18 mouse cellular contexts compared by ENCODE assay signal in the genomic region with DNA sequence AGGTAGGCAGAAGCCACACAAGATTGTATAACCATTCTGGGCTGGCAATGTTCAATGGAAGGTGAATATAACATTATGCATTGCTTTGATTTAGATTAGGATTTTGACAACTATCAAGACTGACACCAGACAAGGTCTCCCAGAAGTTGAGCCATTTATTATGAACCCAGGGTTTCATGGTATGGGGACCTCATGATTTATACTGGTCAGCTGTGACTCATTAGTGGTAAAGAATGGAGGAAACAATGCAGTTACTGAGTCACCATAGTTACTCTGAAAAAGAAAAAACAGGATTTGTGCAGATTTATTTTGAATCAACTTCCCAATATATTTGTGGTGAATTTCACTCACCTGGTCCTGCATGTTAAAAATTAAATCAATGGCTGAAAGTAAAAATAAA. TPM values are rescaled to one million over a fixed set of nuclear protein-coding genes. Genes with fewer than 3 reads are reported as not detected.
DNase-seq lines count a peak whose midpoint lies in the region; ATAC-seq lines count a peak whose summit lies in the region.
"Had no signal": no experiment of that assay in that cellular context is flagged by ENCODE, and none has a peak within 500 bp of the region (broad histone marks: within the 10 kb centered on the region; RNA-seq: fewer than 3 reads in every experiment).

No protein-coding gene starts in this region.

- no peaks in the 10 kb centered on the region for H3K36me3 ChIP-seq in hindbrain, embryonic 14.5 days (replicated peaks; ENCODE audit: control insufficient read depth, insufficient read depth)
- H3K36me3 ChIP-seq in hindbrain, embryonic 13.5 days = no peaks in the 10 kb centered on the region
- no peaks in the 10 kb centered on the region for H3K36me3 ChIP-seq in midbrain, embryonic 12.5 days
- H3K36me3 ChIP-seq in midbrain, embryonic 11.5 days (ENCODE audit: control insufficient read depth, insufficient read depth, low read length) = no peaks in the 10 kb centered on the region
- no peaks in the 10 kb centered on the region for H3K36me3 ChIP-seq in limb, embryonic 13.5 days
- H3K36me3 ChIP-seq: embryonic facial prominence, embryonic 10.5 days; heart, embryonic 12.5 days; hindbrain, embryonic 12.5 days had no signal

- H3K9me3 ChIP-seq in hindbrain, embryonic 14.5 days (ENCODE audit: control insufficient read depth, low read length) = no peaks in the 10 kb centered on the region
- 0 out of 2 replicates have a peak, but pooled peaks cover 3% of the 10 kb centered on the region for H3K9me3 ChIP-seq in hindbrain, embryonic 13.5 days
- 0 out of 2 replicates have a peak, but pooled peaks cover 5% of the 10 kb centered on the region for H3K9me3 ChIP-seq in midbrain, embryonic 12.5 days
- peaks cover 2% of the 10 kb centered on the region; the same call in 1 of the 2 replicates for H3K9me3 ChIP-seq in midbrain, embryonic 11.5 days (ENCODE audit: control insufficient read depth, low read length)
- no peaks in the 10 kb centered on the region for H3K9me3 ChIP-seq in limb, embryonic 13.5 days
- H3K9me3 ChIP-seq: embryonic facial prominence, embryonic 10.5 days had no signal

- no peak for DNase-seq in hindbrain, embryonic 14.5 days (ENCODE audit: low spot score)
- DNase-seq in midbrain, embryonic 11.5 days (ENCODE audit: low spot score, missing footprints) = no peak
- peak; percentile 72 for DNase-seq in forelimb bud, embryonic 11.5 days (ENCODE audit: low read depth, low spot score)
- DNase-seq in thymus, adult 18-20 months = no peak
- DNase-seq: adrenal gland, adult 8-10 months; adrenal gland, postnatal 36 days; cerebellum, adult 2 months; cerebellum, postnatal 10 days; gastrocnemius, adult 2 months; gastrocnemius, postnatal 25 days had no signal

- no peaks in the 10 kb centered on the region for H3K27me3 ChIP-seq in hindbrain, embryonic 14.5 days (ENCODE audit: control insufficient read depth, insufficient read depth, low read length)
- no peaks in the 10 kb centered on the region for H3K27me3 ChIP-seq in hindbrain, embryonic 13.5 days
- peaks cover 8% of the 10 kb centered on the region for H3K27me3 ChIP-seq in midbrain, embryonic 12.5 days
- H3K27me3 ChIP-seq in midbrain, embryonic 11.5 days (ENCODE audit: control insufficient read depth, insufficient read depth, low read length) = no peaks in the 10 kb centered on the region
- no peaks in the 10 kb centered on the region for H3K27me3 ChIP-seq in limb, embryonic 13.5 days
- H3K27me3 ChIP-seq: heart, embryonic 12.5 days; hindbrain, embryonic 12.5 days had no signal

- H3K9ac ChIP-seq in hindbrain, embryonic 14.5 days = no peak overlapping the region
- no peak overlapping the region for H3K9ac ChIP-seq in hindbrain, embryonic 13.5 days
- H3K9ac ChIP-seq in midbrain, embryonic 12.5 days (replicated peaks) = no peak overlapping the region
- H3K9ac ChIP-seq in midbrain, embryonic 11.5 days (ENCODE audit: low read length) = no peak overlapping the region
- no peak overlapping the region for H3K9ac ChIP-seq in limb, embryonic 13.5 days
- H3K9ac ChIP-seq: heart, embryonic 12.5 days; hindbrain, embryonic 12.5 days had no signal

- no peak for ATAC-seq in hindbrain, embryonic 14.5 days (ENCODE audit: low FRiP score)
- no peak for ATAC-seq in hindbrain, embryonic 13.5 days (ENCODE audit: low FRiP score)
- no peak for ATAC-seq in midbrain, embryonic 12.5 days (ENCODE audit: low FRiP score, low read depth)
- ATAC-seq in midbrain, embryonic 11.5 days (ENCODE audit: low FRiP score) = no peak
- peak; percentile 34; the same call in 1 of the 2 replicates for ATAC-seq in limb, embryonic 13.5 days (ENCODE audit: low FRiP score, low read depth)
- ATAC-seq: forebrain, embryonic 14.5 days; inflammation-experienced regulatory T-cells, adult 6 months had no signal

- no peak overlapping the region for H3K4me2 ChIP-seq in hindbrain, embryonic 14.5 days (replicated peaks)
- H3K4me2 ChIP-seq in hindbrain, embryonic 13.5 days = no peak overlapping the region
- H3K4me2 ChIP-seq in midbrain, embryonic 12.5 days (replicated peaks) = no peak overlapping the region
- H3K4me2 ChIP-seq in midbrain, embryonic 11.5 days = no peak overlapping the region
- H3K4me2 ChIP-seq in limb, embryonic 13.5 days (replicated peaks) = no peak overlapping the region
- H3K4me2 ChIP-seq: heart, embryonic 12.5 days; hindbrain, embryonic 12.5 days had no signal

- peaks cover 20% of the 10 kb centered on the region for H3K4me1 ChIP-seq in hindbrain, embryonic 14.5 days (replicated peaks; ENCODE audit: control insufficient read depth, insufficient read depth, low read length)
- peaks cover 16% of the 10 kb centered on the region for H3K4me1 ChIP-seq in hindbrain, embryonic 13.5 days (replicated peaks)
- peaks cover 22% of the 10 kb centered on the region for H3K4me1 ChIP-seq in midbrain, embryonic 12.5 days
- H3K4me1 ChIP-seq in midbrain, embryonic 11.5 days (ENCODE audit: control insufficient read depth, insufficient read depth, low read length) = peaks cover 20% of the 10 kb centered on the region
- H3K4me1 ChIP-seq in limb, embryonic 13.5 days = peaks cover 24% of the 10 kb centered on the region
- H3K4me1 ChIP-seq: heart, embryonic 12.5 days had no signal

- no peak overlapping the region for H3K4me3 ChIP-seq in hindbrain, embryonic 14.5 days (replicated peaks; ENCODE audit: low read length)
- no peak overlapping the region for H3K4me3 ChIP-seq in hindbrain, embryonic 13.5 days
- H3K4me3 ChIP-seq in midbrain, embryonic 12.5 days = no peak overlapping the region
- H3K4me3 ChIP-seq in midbrain, embryonic 11.5 days (ENCODE audit: low read depth, low read length) = no peak overlapping the region
- no peak overlapping the region for H3K4me3 ChIP-seq in limb, embryonic 13.5 days
- H3K4me3 ChIP-seq: embryonic facial prominence, embryonic 10.5 days; gastrocnemius, adult 2 months; heart, embryonic 12.5 days; hindbrain, embryonic 12.5 days had no signal

- peak overlapping the region; percentile 74; the same call in 1 of the 2 replicates for H3K27ac ChIP-seq in hindbrain, embryonic 14.5 days
- H3K27ac ChIP-seq in hindbrain, embryonic 13.5 days = no peak overlapping the region
- peak overlapping the region; percentile 71; the same call in 1 of the 2 replicates for H3K27ac ChIP-seq in midbrain, embryonic 12.5 days (replicated peaks)
- no peak overlapping the region for H3K27ac ChIP-seq in midbrain, embryonic 11.5 days (ENCODE audit: low read depth, low read length)
- H3K27ac ChIP-seq in limb, embryonic 13.5 days = 0 out of 2 replicates have a peak overlapping the region, but pooled peaks have one; percentile 56
- H3K27ac ChIP-seq: gastrocnemius, adult 2 months had no signal

RNA-seq across cellular contexts. Expression of a gene that starts 18.8 kb away (rescaled TPM):
- polyA plus RNA-seq in hindbrain, embryonic 14.5 days (2014; fragmentation: Nextera tagmentation; extraction: Ambion mirVana) = 53.0 and 56.4 TPM in 2 replicates
- polyA plus RNA-seq in hindbrain, embryonic 13.5 days (2015; fragmentation: Nextera tagmentation; extraction: Ambion mirVana) = 36.3 and 42.4 TPM in 2 replicates
- 62.0 and 66.8 TPM in 2 replicates for polyA plus RNA-seq in midbrain, embryonic 12.5 days (2016; fragmentation: Nextera tagmentation; extraction: Ambion mirVana)
- polyA plus RNA-seq in midbrain, embryonic 11.5 days (2014; fragmentation: Nextera tagmentation; extraction: Ambion mirVana) = 53.7 and 66.6 TPM in 2 replicates
- polyA plus RNA-seq in limb, embryonic 13.5 days (2015; fragmentation: Nextera tagmentation; extraction: Ambion mirVana) = 16.2 and 16.8 TPM in 2 replicates
- polyA plus RNA-seq: inflammation-experienced regulatory T-cells, adult 6 months had no signal

Comparison
In these comparisons a context has a peak if more than half of its experiments do, and no peak if none do; other contexts are left out.
1. H3K27ac ChIP-seq: peak in hindbrain, embryonic 14.5 days (single experiment), midbrain, embryonic 12.5 days (single experiment) and limb, embryonic 13.5 days (single experiment); none in hindbrain, embryonic 13.5 days (single experiment) and midbrain, embryonic 11.5 days (single experiment).